In genomic region chr16:4727963-4728362, GRCm38 (mm10) we compare ENCODE assay signal across 11 mouse cellular contexts. TPM values are rescaled to one million over a fixed set of nuclear protein-coding genes. Genes with fewer than 3 reads are reported as not detected.
DNase-seq lines count a peak whose midpoint lies in the region; ATAC-seq and TF ChIP-seq lines count a peak whose summit lies in the region.
"Had no signal": no experiment of that assay in that cellular context is flagged by ENCODE, and none has a peak within 500 bp of the region (broad histone marks: within the 10 kb centered on the region; RNA-seq: fewer than 3 reads in every experiment).

No protein-coding gene starts in this region.

- no peaks in the 10 kb centered on the region for H3K9me3 ChIP-seq in kidney, embryonic 15.5 days (replicated peaks)
- H3K9me3 ChIP-seq in heart, embryonic 16.5 days (replicated peaks; ENCODE audit: control insufficient read depth, low read length) = no peaks in the 10 kb centered on the region
- H3K9me3 ChIP-seq: G1E; hindbrain, embryonic 12.5 days had no signal

- peak overlapping the region; percentile 93 for H3K4me3 ChIP-seq in kidney, embryonic 15.5 days (replicated peaks)
- H3K4me3 ChIP-seq in bone marrow macrophage, adult 2 months (ENCODE audit: insufficient read depth, low read length) = peak overlapping the region; percentile 37; the same call in 1 of the 2 replicates
- no peak overlapping the region for H3K4me3 ChIP-seq in heart, embryonic 16.5 days (ENCODE audit: low read length)

- TF ChIP-seq POLR2A in bone marrow macrophage, adult 2 months (IDR thresholded peaks at IDR 0.05; ENCODE audit: borderline replicate concordance, low read depth, low read length) = no peak

- no peak for DNase-seq in kidney, adult 18-20 months
- DNase-seq in 416B (ENCODE audit: low read depth) = peak; percentile 88
- DNase-seq in thymus, postnatal 36 days = no peak
- DNase-seq in cerebellum, postnatal 25 days = no peak
- DNase-seq: layer of hippocampus, adult 9-11 months had no signal

- no peak for ATAC-seq in kidney, embryonic 15.5 days (replicated peaks; ENCODE audit: low FRiP score)
- ATAC-seq in heart, embryonic 16.5 days (replicated peaks; ENCODE audit: extremely low read depth, insufficient read depth, low FRiP score) = no peak
- ATAC-seq: forebrain, embryonic 16.5 days had no signal

- H3K9ac ChIP-seq in kidney, embryonic 15.5 days = no peak overlapping the region
- no peak overlapping the region for H3K9ac ChIP-seq in heart, embryonic 16.5 days (ENCODE audit: low read length)
- H3K9ac ChIP-seq: hindbrain, embryonic 12.5 days had no signal

- no peak overlapping the region for H3K27ac ChIP-seq in kidney, embryonic 15.5 days
- peak overlapping the region; percentile 65 for H3K27ac ChIP-seq in bone marrow macrophage, adult 2 months (ENCODE audit: insufficient read depth, low read depth, low read length)
- peak overlapping the region; percentile 66; the same call in 1 of the 2 replicates for H3K27ac ChIP-seq in heart, embryonic 16.5 days (ENCODE audit: low read length)
- H3K27ac ChIP-seq: hindbrain, embryonic 12.5 days had no signal

- peak overlapping the region; percentile 14; the same call in 1 of the 2 replicates for H3K4me2 ChIP-seq in kidney, embryonic 15.5 days
- H3K4me2 ChIP-seq in heart, embryonic 16.5 days (ENCODE audit: low read depth, low read length) = no peak overlapping the region

- H3K27me3 ChIP-seq in kidney, embryonic 15.5 days = no peaks in the 10 kb centered on the region
- no peaks in the 10 kb centered on the region for H3K27me3 ChIP-seq in heart, embryonic 16.5 days (ENCODE audit: control insufficient read depth, insufficient read depth, low read length)
- H3K27me3 ChIP-seq: hindbrain, embryonic 12.5 days had no signal

- 38% methylated on average over 1 of the region's 1 CpGs for WGBS in kidney, embryonic 15.5 days
- WGBS in heart, embryonic 16.5 days = 16% methylated on average over 1 of the region's 1 CpGs

- TF ChIP-seq CTCF in bone marrow macrophage, adult 2 months (IDR thresholded peaks at IDR 0.05; ENCODE audit: low read depth, low read length) = no peak

- H3K4me1 ChIP-seq in kidney, embryonic 15.5 days = peaks cover 24% of the 10 kb centered on the region
- H3K4me1 ChIP-seq in bone marrow macrophage, adult 2 months (ENCODE audit: control insufficient read depth, insufficient read depth, low read length) = peaks cover 42% of the 10 kb centered on the region
- H3K4me1 ChIP-seq in heart, embryonic 16.5 days (ENCODE audit: control insufficient read depth, insufficient read depth, low read length) = peaks cover 17% of the 10 kb centered on the region

- no peaks in the 10 kb centered on the region for H3K36me3 ChIP-seq in kidney, embryonic 15.5 days
- no peaks in the 10 kb centered on the region for H3K36me3 ChIP-seq in heart, embryonic 16.5 days (ENCODE audit: control insufficient read depth, insufficient read depth)
- H3K36me3 ChIP-seq: hindbrain, embryonic 12.5 days had no signal

RNA-seq across cellular contexts. Expression of gene Hmox2, which starts 1.8 kb away (rescaled TPM):
- polyA plus RNA-seq in kidney, embryonic 15.5 days (2015; fragmentation: Nextera tagmentation; extraction: Ambion mirVana) = 106 and 111 TPM in 2 replicates
- 230 and 252 TPM in 2 replicates for polyA plus RNA-seq in bone marrow macrophage, adult 2 months (2012; ENCODE audit: insufficient read depth, insufficient read length, missing spikeins)
- 98.1 and 101 TPM in 2 replicates for polyA plus RNA-seq in heart, embryonic 16.5 days (2015; fragmentation: Nextera tagmentation; extraction: Ambion mirVana)

RNA-seq across cellular contexts. Expression of gene Nmral1, which starts 8.8 kb away (rescaled TPM):
- polyA plus RNA-seq in kidney, embryonic 15.5 days (2015; fragmentation: Nextera tagmentation; extraction: Ambion mirVana) = 98.2 and 99.8 TPM in 2 replicates
- 16.0 and 18.7 TPM in 2 replicates for polyA plus RNA-seq in bone marrow macrophage, adult 2 months (2012; ENCODE audit: insufficient read depth, insufficient read length, missing spikeins)
- 29.7 and 29.9 TPM in 2 replicates for polyA plus RNA-seq in heart, embryonic 16.5 days (2015; fragmentation: Nextera tagmentation; extraction: Ambion mirVana)

RNA-seq across cellular contexts. Expression of gene Coro7, which starts 48.4 kb away (rescaled TPM):
- polyA plus RNA-seq in kidney, embryonic 15.5 days (2015; fragmentation: Nextera tagmentation; extraction: Ambion mirVana) = 19.8 and 22.0 TPM in 2 replicates
- polyA plus RNA-seq in bone marrow macrophage, adult 2 months (2012; ENCODE audit: insufficient read depth, insufficient read length, missing spikeins) = 110 and 115 TPM in 2 replicates
- 13.7 TPM in 2 replicates for polyA plus RNA-seq in heart, embryonic 16.5 days (2015; fragmentation: Nextera tagmentation; extraction: Ambion mirVana)
